Mouse (Mus musculus): ENCODE measurements around the gene Tbc1d30. TPM values are rescaled to one million over a fixed set of nuclear protein-coding genes. Genes with fewer than 3 reads are reported as not detected.

The Tbc1d30 gene
- polyA plus RNA-seq, 1 experiment, result 26.0 TPM

GRCm38 (mm10) chr10:121254343-121254742 is 96.7 kb downstream of the Tbc1d30 start:
- Histone ChIP-seq H3K4me1 (ENCODE audit: control insufficient read depth, insufficient read depth, low read length) (no peaks in the 10 kb centered on the region), H3K27me3 (ENCODE audit: control insufficient read depth, insufficient read depth, low read length) (no peaks in the 10 kb centered on the region; the same call in 1 of the 2 replicates), H3K27ac (ENCODE audit: insufficient read depth, low read length) (no peak overlapping the region), H3K4me3 (replicated peaks; ENCODE audit: insufficient read depth, low read depth, low read length) (no peak overlapping the region)
- 89% methylated on average over 8 of the region's 8 CpGs for WGBS
- no peak for DNase-seq
- TF ChIP-seq POLR2A (IDR thresholded peaks at IDR 0.05; ENCODE audit: borderline replicate concordance, insufficient read depth, low read length), result no peak
- TF ChIP-seq CTCF (IDR thresholded peaks at IDR 0.05; ENCODE audit: borderline replicate concordance, insufficient read depth, low read depth, low read length), result no peak

GRCm38 (mm10) chr10:121252781-121253180 is 98.3 kb downstream of the Tbc1d30 start:
- Histone ChIP-seq H3K4me1 (ENCODE audit: control insufficient read depth, insufficient read depth, low read length) (no peaks in the 10 kb centered on the region), H3K4me3 (replicated peaks; ENCODE audit: insufficient read depth, low read depth, low read length) (no peak overlapping the region), H3K27ac (ENCODE audit: insufficient read depth, low read length) (no peak overlapping the region), H3K27me3 (ENCODE audit: control insufficient read depth, insufficient read depth, low read length) (no peaks in the 10 kb centered on the region; the same call in 1 of the 2 replicates)
- TF ChIP-seq CTCF (IDR thresholded peaks at IDR 0.05; ENCODE audit: borderline replicate concordance, insufficient read depth, low read depth, low read length) (no peak), POLR2A (IDR thresholded peaks at IDR 0.05; ENCODE audit: borderline replicate concordance, insufficient read depth, low read length) (no peak)
- no peak for DNase-seq
- 74% methylated on average over 7 of the region's 7 CpGs for WGBS

GRCm38 (mm10) chr10:121251191-121251590 is 99.9 kb downstream of the Tbc1d30 start:
- DNase-seq, result no peak
- 48% methylated on average over 8 of the region's 8 CpGs for WGBS
- H3K27me3 ChIP-seq (ENCODE audit: control insufficient read depth, insufficient read depth, low read length), result no peaks in the 10 kb centered on the region; the same call in 1 of the 2 replicates
- TF ChIP-seq POLR2A (IDR thresholded peaks at IDR 0.05; ENCODE audit: borderline replicate concordance, insufficient read depth, low read length), result no peak
- no peak for TF ChIP-seq CTCF (IDR thresholded peaks at IDR 0.05; ENCODE audit: borderline replicate concordance, insufficient read depth, low read depth, low read length)
- no peak overlapping the region for H3K27ac ChIP-seq (ENCODE audit: insufficient read depth, low read length)
- no peak overlapping the region for H3K4me3 ChIP-seq (replicated peaks; ENCODE audit: insufficient read depth, low read depth, low read length)
- H3K4me1 ChIP-seq (ENCODE audit: control insufficient read depth, insufficient read depth, low read length), result no peaks in the 10 kb centered on the region

- DNase-seq, result no peak
- TF ChIP-seq POLR2A (IDR thresholded peaks at IDR 0.05; ENCODE audit: borderline replicate concordance, insufficient read depth, low read length) (no peak), CTCF (IDR thresholded peaks at IDR 0.05; ENCODE audit: borderline replicate concordance, insufficient read depth, low read depth, low read length) (no peak)
- Histone ChIP-seq H3K27me3 (ENCODE audit: control insufficient read depth, insufficient read depth, low read length) (no peaks in the 10 kb centered on the region; the same call in 1 of the 2 replicates), H3K27ac (ENCODE audit: insufficient read depth, low read length) (no peak overlapping the region), H3K4me1 (ENCODE audit: control insufficient read depth, insufficient read depth, low read length) (no peaks in the 10 kb centered on the region), H3K4me3 (replicated peaks; ENCODE audit: insufficient read depth, low read depth, low read length) (no peak overlapping the region)
- 96% methylated on average over 4 of the region's 4 CpGs for WGBS
Measured at GRCm38 (mm10) chr10:121249820-121250219, 101.3 kb downstream of the Tbc1d30 start.

GRCm38 (mm10) chr10:121247545-121247944 is 103.5 kb downstream of the Tbc1d30 start:
- no peak for TF ChIP-seq CTCF (IDR thresholded peaks at IDR 0.05; ENCODE audit: borderline replicate concordance, insufficient read depth, low read depth, low read length)
- TF ChIP-seq POLR2A (IDR thresholded peaks at IDR 0.05; ENCODE audit: borderline replicate concordance, insufficient read depth, low read length), result no peak
- DNase-seq, result no peak
- no peak overlapping the region for H3K27ac ChIP-seq (ENCODE audit: insufficient read depth, low read length)
- H3K27me3 ChIP-seq (ENCODE audit: control insufficient read depth, insufficient read depth, low read length), result no peaks in the 10 kb centered on the region
- WGBS, result 95% methylated on average over 11 of the region's 11 CpGs
- H3K4me3 ChIP-seq (replicated peaks; ENCODE audit: insufficient read depth, low read depth, low read length), result no peak overlapping the region
- no peaks in the 10 kb centered on the region for H3K4me1 ChIP-seq (ENCODE audit: control insufficient read depth, insufficient read depth, low read length)

GRCm38 (mm10) chr10:121246971-121247370 is 104.1 kb downstream of the Tbc1d30 start:
- DNase-seq, result no peak
- Histone ChIP-seq H3K4me1 (ENCODE audit: control insufficient read depth, insufficient read depth, low read length) (no peaks in the 10 kb centered on the region), H3K27me3 (ENCODE audit: control insufficient read depth, insufficient read depth, low read length) (no peaks in the 10 kb centered on the region), H3K4me3 (replicated peaks; ENCODE audit: insufficient read depth, low read depth, low read length) (no peak overlapping the region), H3K27ac (ENCODE audit: insufficient read depth, low read length) (no peak overlapping the region)
- TF ChIP-seq POLR2A (IDR thresholded peaks at IDR 0.05; ENCODE audit: borderline replicate concordance, insufficient read depth, low read length) (no peak), CTCF (IDR thresholded peaks at IDR 0.05; ENCODE audit: borderline replicate concordance, insufficient read depth, low read depth, low read length) (no peak)
- 54% methylated on average over 21 of the region's 21 CpGs for WGBS

GRCm38 (mm10) chr10:121243373-121244207 is 107.5 kb downstream of the Tbc1d30 start:
- 85% methylated on average over 23 of the region's 23 CpGs for WGBS
- no peak for DNase-seq

GRCm38 (mm10) chr10:121242596-121242995 is 108.5 kb downstream of the Tbc1d30 start:
- H3K4me1 ChIP-seq (ENCODE audit: control insufficient read depth, insufficient read depth, low read length), result no peaks in the 10 kb centered on the region
- WGBS, result 75% methylated on average over 10 of the region's 10 CpGs
- H3K27me3 ChIP-seq (ENCODE audit: control insufficient read depth, insufficient read depth, low read length), result no peaks in the 10 kb centered on the region
- TF ChIP-seq CTCF (IDR thresholded peaks at IDR 0.05; ENCODE audit: borderline replicate concordance, insufficient read depth, low read depth, low read length) (no peak), POLR2A (IDR thresholded peaks at IDR 0.05; ENCODE audit: borderline replicate concordance, insufficient read depth, low read length) (no peak)
- no peak overlapping the region for H3K4me3 ChIP-seq (replicated peaks; ENCODE audit: insufficient read depth, low read depth, low read length)
- DNase-seq, result no peak
- H3K27ac ChIP-seq (ENCODE audit: insufficient read depth, low read length), result no peak overlapping the region

More at GRCm38 (mm10) chr10:121243373-121244207, 107.5 kb downstream of the Tbc1d30 start:
- Histone ChIP-seq H3K4me3 (replicated peaks; ENCODE audit: insufficient read depth, low read depth, low read length) (no peak overlapping the region), H3K27ac (ENCODE audit: insufficient read depth, low read length) (no peak overlapping the region), H3K27me3 (ENCODE audit: control insufficient read depth, insufficient read depth, low read length) (no peaks in the 10 kb centered on the region), H3K4me1 (ENCODE audit: control insufficient read depth, insufficient read depth, low read length) (no peaks in the 10 kb centered on the region)
- TF ChIP-seq POLR2A (IDR thresholded peaks at IDR 0.05; ENCODE audit: borderline replicate concordance, insufficient read depth, low read length) (no peak), CTCF (IDR thresholded peaks at IDR 0.05; ENCODE audit: borderline replicate concordance, insufficient read depth, low read depth, low read length) (no peak)

Data from cerebellum, adult 2 months (tissue).